Mouse (Mus musculus) lung, postnatal 14 days (tissue): ENCODE measurements around the gene Unk.

Experiments used
- DNase-seq: peaks from one replicate; pipeline ENCODE4 v3.0.0; 2021

Gene Unk

GRCm38 (mm10) chr11:116030898-116031845 lies 1.1 kb downstream of the Unk start:
- DNase-seq: peak; percentile 39

GRCm38 (mm10) chr11:116034584-116034983 lies 4.5 kb downstream of the Unk start:
- no peak for DNase-seq

- DNase-seq: no peak
Measured at GRCm38 (mm10) chr11:116036671-116037070, 6.5 kb downstream of the Unk start.

GRCm38 (mm10) chr11:116037826-116038225 lies 7.7 kb downstream of the Unk start:
- DNase-seq: no peak

GRCm38 (mm10) chr11:116040593-116040992 lies 10.5 kb downstream of the Unk start:
- no peak for DNase-seq

- no peak for DNase-seq
Measured at GRCm38 (mm10) chr11:116041833-116042232, 11.7 kb downstream of the Unk start.

- DNase-seq: no peak
Measured at GRCm38 (mm10) chr11:116042372-116043138, 12.4 kb downstream of the Unk start.

GRCm38 (mm10) chr11:116043286-116043685 lies 13.2 kb downstream of the Unk start:
- DNase-seq: no peak

GRCm38 (mm10) chr11:116045173-116045572 lies 15.1 kb downstream of the Unk start:
- DNase-seq: no peak

GRCm38 (mm10) chr11:116049610-116050009 lies 19.5 kb downstream of the Unk start:
- peak; percentile 27 for DNase-seq

GRCm38 (mm10) chr11:116050196-116050595 lies 20.1 kb downstream of the Unk start:
- DNase-seq: peak; percentile 36

- peak; percentile 70 for DNase-seq
Measured at GRCm38 (mm10) chr11:116053510-116054229, 23.5 kb downstream of the Unk start.

GRCm38 (mm10) chr11:116055873-116056272 lies 25.8 kb downstream of the Unk start:
- no peak for DNase-seq

- no peak for DNase-seq
Measured at GRCm38 (mm10) chr11:116057237-116057881, 27.2 kb downstream of the Unk start.

GRCm38 (mm10) chr11:116058022-116058614 lies 28.0 kb downstream of the Unk start:
- DNase-seq: no peak

GRCm38 (mm10) chr11:116058868-116059690 lies 29.0 kb downstream of the Unk start:
- no peak for DNase-seq

- DNase-seq: no peak
Measured at GRCm38 (mm10) chr11:116059691-116060025, 29.5 kb downstream of the Unk start.

- peak; percentile 63 for DNase-seq
Measured at GRCm38 (mm10) chr11:116060596-116060995, 30.5 kb downstream of the Unk start.

GRCm38 (mm10) chr11:116061641-116062415 lies 31.7 kb downstream of the Unk start:
- no peak for DNase-seq

- DNase-seq: no peak
Measured at GRCm38 (mm10) chr11:116062521-116062920, 32.4 kb downstream of the Unk start.

GRCm38 (mm10) chr11:116063562-116063961 lies 33.4 kb downstream of the Unk start:
- DNase-seq: no peak
